Mouse (Mus musculus) kidney, adult 2 months (tissue): ENCODE measurements at regions not wholly inside any gene's neighbourhood (a gene's known extent, or its start where the extent isn't known, plus 50 kb on each side); places are given as distances from the start of the nearest gene placed in this dataset.

ENCODE experiments used
- DNase-seq: peaks from one replicate; pipeline ENCODE4 v3.0.0; 2021
- H3K27ac ChIP-seq: fragments of 200-500 bp; 2 replicates; pipeline ENCODE4 v1.5.1; 2012; ENCODE audit warnings: low read depth, low read length, control low read depth, inconsistent platforms; ENCODE audit not compliant: insufficient read depth
- H3K27me3 ChIP-seq: fragments of 200-500 bp; replicated peaks from 2 replicates; pipeline ENCODE4 v1.6.1; 2012; ENCODE audit warnings: mild to moderate bottlenecking, moderate library complexity, low read length, inconsistent platforms; ENCODE audit not compliant: control insufficient read depth, insufficient read depth
- H3K36me3 ChIP-seq: fragments of 200-500 bp; 2 replicates; pipeline ENCODE4 v1.6.1; 2012; ENCODE audit warnings: mild to moderate bottlenecking, moderate library complexity, low read length, inconsistent platforms; ENCODE audit not compliant: control insufficient read depth, insufficient read depth
- H3K4me1 ChIP-seq: fragments of 200-500 bp; 2 replicates; pipeline ENCODE4 v1.6.1; 2011; ENCODE audit warnings: low read length; ENCODE audit not compliant: control insufficient read depth, insufficient read depth
- H3K4me3 ChIP-seq: fragments of 200-500 bp; 2 replicates; pipeline ENCODE4 v1.5.1; 2011; ENCODE audit warnings: mild to moderate bottlenecking, low read depth, low read length, control low read depth; ENCODE audit not compliant: insufficient read depth
- CTCF ChIP-seq: fragments of 200-500 bp; conservative IDR thresholded peaks from 2 replicates; pipeline ENCODE4 v1.5.1; 2011; ENCODE audit warnings: low read depth, mild to moderate bottlenecking, control low read depth, low read length, moderate library complexity, mixed read lengths; ENCODE audit not compliant: insufficient read depth, insufficient read length
- POLR2A ChIP-seq: fragments of 200-500 bp; IDR thresholded peaks from one replicate; pipeline ENCODE4 v1.6.1; 2011; ENCODE audit warnings: low read depth, low read length, control low read depth
- WGBS: fragments of 180-500 bp; shearing (Covaris S2); methylation state at CpG from one replicate; pipeline ENCODE4 v1.1.7; 2018; 5-methylcytosine and 5-hydroxymethylcytosine counted together

- TF ChIP-seq POLR2A: no peak
- no peak for TF ChIP-seq CTCF
- no peak for DNase-seq
- WGBS: 91% methylated on average over 5 of the region's 5 CpGs
- Histone ChIP-seq H3K27me3 (no peaks in the 10 kb centered on the region), H3K36me3 (no peaks in the 10 kb centered on the region), H3K4me1 (no peaks in the 10 kb centered on the region), H3K4me3 (no peak overlapping the region), H3K27ac (no peak overlapping the region)
Measured at GRCm38 (mm10) chr5:119032051-119032450, 471.6 kb downstream of the Med13l start.

DNA sequence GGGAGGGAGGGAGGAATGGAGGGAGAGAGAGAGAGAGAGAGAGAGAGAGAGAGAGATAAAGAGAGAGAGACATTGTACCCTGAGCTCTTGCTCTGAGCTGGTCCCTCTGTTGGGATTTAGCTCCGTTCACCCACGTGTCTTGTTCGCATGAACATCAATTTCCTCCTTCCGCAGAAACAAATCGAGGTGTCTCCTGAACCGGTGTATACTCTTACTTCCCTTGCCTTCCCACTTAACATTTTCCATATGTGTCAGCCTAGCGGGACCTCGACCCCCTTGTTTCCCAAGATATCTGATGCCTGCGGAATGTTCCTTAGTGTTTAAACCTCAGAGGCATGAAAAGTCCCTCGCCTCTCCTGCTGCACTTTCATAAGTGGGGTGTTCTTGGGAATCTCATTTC, 484.1 kb downstream of the Med13l start:
- Histone ChIP-seq H3K4me3 (no peak overlapping the region), H3K27me3 (no peaks in the 10 kb centered on the region), H3K27ac (no peak overlapping the region), H3K4me1 (no peaks in the 10 kb centered on the region), H3K36me3 (no peaks in the 10 kb centered on the region)
- DNase-seq: no peak
- WGBS: 79% methylated on average over 10 of the region's 10 CpGs
- TF ChIP-seq CTCF: no peak
- TF ChIP-seq POLR2A: no peak

DNA sequence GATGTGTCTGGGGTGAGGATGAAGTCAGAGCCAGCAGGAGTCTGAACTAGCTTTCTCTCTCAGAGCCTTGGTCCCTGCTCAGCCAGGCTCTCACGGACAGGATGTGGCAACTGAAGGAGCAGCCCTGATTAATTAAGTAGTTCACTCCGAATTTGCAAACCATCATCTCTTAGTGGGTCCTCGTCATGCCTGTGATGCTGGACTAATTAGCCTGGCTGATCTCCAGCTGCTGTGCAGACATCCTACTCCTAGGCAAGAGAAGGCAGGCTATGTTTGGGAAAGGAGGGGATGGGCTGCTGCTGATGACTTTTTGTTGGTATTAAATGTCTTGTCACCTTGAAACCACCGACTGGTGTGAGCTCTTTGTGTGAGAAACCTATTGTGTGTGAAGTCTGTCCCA, 487.1 kb downstream of the Med13l start:
- DNase-seq: no peak
- no peaks in the 10 kb centered on the region for H3K36me3 ChIP-seq
- no peaks in the 10 kb centered on the region for H3K4me1 ChIP-seq
- no peak overlapping the region for H3K27ac ChIP-seq
- 43% methylated on average over 4 of the region's 4 CpGs for WGBS
- TF ChIP-seq POLR2A (no peak), CTCF (no peak)
- H3K4me3 ChIP-seq: no peak overlapping the region
- H3K27me3 ChIP-seq: no peaks in the 10 kb centered on the region

DNA sequence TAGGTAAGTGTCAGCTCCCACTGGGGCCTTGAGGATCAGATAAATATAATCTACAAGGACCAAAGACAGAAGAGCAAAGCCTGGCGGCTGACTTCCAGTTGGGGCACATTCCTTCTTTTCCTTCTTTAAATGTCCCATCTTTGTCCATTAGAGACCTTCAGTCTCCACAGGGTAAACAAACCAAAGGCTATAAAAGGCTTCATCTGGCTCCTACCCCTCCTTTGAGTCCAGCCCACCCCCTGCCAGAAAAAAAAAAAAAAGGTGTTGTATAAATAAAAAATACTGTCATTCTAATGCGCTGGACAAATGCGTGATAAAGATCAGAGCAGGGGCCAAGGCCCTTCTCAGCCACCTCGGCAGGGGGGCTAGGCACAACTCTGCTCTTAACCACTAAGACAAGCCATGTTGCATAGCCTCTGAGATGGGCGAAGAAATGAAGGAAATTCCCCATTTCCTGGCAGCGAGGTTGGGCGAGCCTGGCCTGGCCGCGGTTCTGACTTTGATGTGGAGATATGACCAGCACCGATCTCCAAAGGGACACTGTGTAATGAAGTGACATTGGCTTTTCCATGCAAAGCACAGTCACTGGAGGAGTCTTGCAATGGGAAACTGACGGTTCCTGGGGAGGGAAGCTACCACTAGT, 492.0 kb downstream of the Med13l start:
- WGBS: 36% methylated on average over 11 of the region's 11 CpGs
- no peak for TF ChIP-seq CTCF
- no peak for TF ChIP-seq POLR2A
- Histone ChIP-seq H3K4me3 (no peak overlapping the region), H3K36me3 (no peaks in the 10 kb centered on the region), H3K27me3 (no peaks in the 10 kb centered on the region), H3K27ac (no peak overlapping the region), H3K4me1 (no peaks in the 10 kb centered on the region)
- DNase-seq: peak; percentile 46

DNA sequence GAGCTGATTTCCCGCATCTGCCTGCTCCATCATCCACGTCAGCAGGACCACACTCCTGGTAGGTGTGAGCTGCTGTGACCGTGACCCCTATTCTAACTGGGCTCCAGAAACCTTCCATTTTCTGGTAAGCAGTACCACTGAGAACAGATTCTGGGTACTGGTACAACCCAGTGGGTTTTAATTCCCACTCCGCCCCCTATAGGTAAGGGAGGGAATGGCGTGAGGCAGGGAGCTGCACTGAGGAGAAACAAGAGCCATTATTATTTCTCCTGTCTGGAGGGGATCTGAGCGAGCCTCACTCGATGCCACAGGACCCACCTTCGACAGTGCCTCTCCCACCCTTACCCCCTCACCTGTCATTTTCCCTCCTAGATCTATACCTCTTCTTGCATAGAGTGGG, 493.3 kb downstream of the Med13l start:
- TF ChIP-seq CTCF (no peak), POLR2A (no peak)
- H3K27ac ChIP-seq: no peak overlapping the region
- no peak overlapping the region for H3K4me3 ChIP-seq
- H3K36me3 ChIP-seq: no peaks in the 10 kb centered on the region
- no peaks in the 10 kb centered on the region for H3K4me1 ChIP-seq
- no peaks in the 10 kb centered on the region for H3K27me3 ChIP-seq
- no peak for DNase-seq
- WGBS: 90% methylated on average over 8 of the region's 8 CpGs

DNA sequence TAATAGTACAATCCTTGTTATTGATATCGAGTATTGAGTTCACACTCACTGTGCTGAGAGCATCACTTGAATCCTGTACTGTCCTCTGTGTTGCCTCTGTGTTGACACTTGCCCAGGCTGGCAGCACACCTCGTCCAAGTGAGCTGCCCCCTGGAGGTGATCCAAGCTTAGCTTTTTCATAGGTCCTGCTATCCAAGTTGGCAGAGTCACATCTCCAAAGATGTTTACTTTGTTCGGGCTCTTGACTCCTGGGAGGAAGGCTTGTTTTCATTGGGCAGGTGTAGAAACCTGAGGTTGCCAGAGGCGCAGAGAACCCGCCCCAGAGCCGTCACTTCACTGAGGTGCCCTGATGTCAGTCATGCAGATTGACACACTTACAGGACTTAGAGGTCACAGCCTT, 493.9 kb downstream of the Med13l start:
- 71% methylated on average over 6 of the region's 6 CpGs for WGBS
- peaks cover 3% of the 10 kb centered on the region; the same call in 1 of the 2 replicates for H3K4me1 ChIP-seq
- H3K4me3 ChIP-seq: no peak overlapping the region
- H3K27ac ChIP-seq: no peak overlapping the region
- no peaks in the 10 kb centered on the region for H3K27me3 ChIP-seq
- no peaks in the 10 kb centered on the region for H3K36me3 ChIP-seq
- TF ChIP-seq CTCF (no peak), POLR2A (no peak)
- no peak for DNase-seq

DNA sequence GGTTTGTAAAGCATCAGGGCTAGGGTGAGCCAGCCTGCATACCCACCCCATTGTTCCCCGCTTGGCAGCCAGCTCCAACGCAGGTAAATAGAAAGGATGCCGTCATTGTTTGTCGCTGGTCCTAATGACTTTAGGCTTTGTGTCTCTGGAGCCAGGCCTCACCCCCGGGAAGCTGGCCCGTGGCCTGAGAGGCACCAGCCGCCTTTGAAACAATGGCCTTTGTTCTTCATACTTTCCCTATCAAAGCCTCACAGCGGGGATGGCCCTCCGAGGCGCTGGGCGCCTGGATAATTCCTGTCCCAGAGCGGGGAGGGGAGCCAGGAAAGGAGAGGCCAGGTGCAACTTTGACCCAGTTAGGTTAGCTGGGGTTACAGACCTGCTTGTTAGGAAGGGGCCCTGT, 495.0 kb downstream of the Med13l start:
- peak; percentile 79 for DNase-seq
- no peak overlapping the region for H3K27ac ChIP-seq
- WGBS: 24% methylated on average over 12 of the region's 12 CpGs

GRCm38 (mm10) chr5:119057813-119058212, 497.3 kb downstream of the Med13l start:
- Histone ChIP-seq H3K4me1 (peaks cover 3% of the 10 kb centered on the region; the same call in 1 of the 2 replicates), H3K36me3 (no peaks in the 10 kb centered on the region), H3K27me3 (no peaks in the 10 kb centered on the region), H3K4me3 (no peak overlapping the region), H3K27ac (peak overlapping the region; percentile 6; the same call in 1 of the 2 replicates)
- no peak for DNase-seq
- 86% methylated on average over 4 of the region's 4 CpGs for WGBS
- TF ChIP-seq CTCF (no peak), POLR2A (no peak)

More for the DNA sequence above, 495.0 kb downstream of the Med13l start:
- TF ChIP-seq CTCF (no peak), POLR2A (no peak)
- Histone ChIP-seq H3K4me1 (peaks cover 3% of the 10 kb centered on the region; the same call in 1 of the 2 replicates), H3K4me3 (no peak overlapping the region), H3K36me3 (no peaks in the 10 kb centered on the region), H3K27me3 (no peaks in the 10 kb centered on the region)
